Mouse (Mus musculus) adrenal gland, postnatal 36 days (tissue): ENCODE data around the gene Gnaq. TPM values are rescaled to one million over a fixed set of nuclear protein-coding genes. Genes with fewer than 3 reads are reported as not detected.
A peak's percentile ranks its signal among the peaks of the same experiment; 100 is the strongest.

ENCODE experiments used
- DNase-seq, 2 experiments: peaks; one replicate each; pipeline ENCODE4 v3.0.0; 2021; ENCODE audit warnings: mixed read lengths in 1 of 2
- total RNA-seq, 2 experiments: library from RNA; stranded (reverse); gene quantifications; 2 replicates each; pipeline ENCODE4 v1.2.3; 2021

Gene Gnaq
- total RNA-seq, 2 experiments from 2014 or later: 56.8 to 58.0 TPM

- DNase-seq: peak in 1 of 2 experiments; percentile 42
These were observed 239.0 kb downstream of the Gnaq start for GRCm38 (mm10) chr19:16371680-16372079.

DNA sequence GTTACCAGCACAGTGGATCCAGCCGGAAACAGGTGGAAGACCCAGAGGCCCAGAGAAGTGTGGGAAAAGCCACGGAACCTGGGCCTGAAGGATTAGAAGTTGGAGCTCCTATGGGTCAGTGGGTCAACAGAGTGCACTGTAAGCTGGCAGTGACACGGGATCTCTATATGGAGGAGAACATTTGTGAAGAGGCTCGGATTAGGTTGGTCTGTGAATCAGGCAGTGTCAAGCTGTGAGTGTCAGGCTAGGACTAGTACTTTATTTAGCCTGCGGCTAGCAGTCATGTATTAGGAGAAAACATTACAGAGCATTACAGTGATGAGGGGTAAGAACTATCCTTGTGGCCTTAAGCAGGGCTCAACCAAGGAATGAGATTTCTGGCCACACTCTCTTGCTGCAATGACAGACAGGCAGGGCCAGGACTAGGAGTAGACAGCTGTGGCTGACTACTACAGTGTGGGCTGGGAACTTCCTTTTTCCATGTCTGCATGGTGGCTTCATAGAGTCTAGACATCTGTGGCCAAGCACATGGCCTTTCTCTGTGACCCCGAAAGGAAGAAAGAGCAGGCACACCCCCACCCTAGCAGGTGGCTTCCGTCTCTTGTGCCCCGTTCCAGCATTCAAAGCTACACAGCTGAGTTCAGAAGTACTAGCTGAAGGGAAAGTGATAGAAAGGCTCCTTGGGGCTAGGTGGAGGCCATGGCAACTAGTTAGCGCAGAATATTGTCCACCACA, 240.3 kb downstream of the Gnaq start:
- DNase-seq: no peak

- no peak for DNase-seq
These were observed 243.2 kb downstream of the Gnaq start for GRCm38 (mm10) chr19:16375881-16376280.

- DNase-seq: no peak
These were observed 245.9 kb downstream of the Gnaq start for GRCm38 (mm10) chr19:16378565-16378964.

DNA sequence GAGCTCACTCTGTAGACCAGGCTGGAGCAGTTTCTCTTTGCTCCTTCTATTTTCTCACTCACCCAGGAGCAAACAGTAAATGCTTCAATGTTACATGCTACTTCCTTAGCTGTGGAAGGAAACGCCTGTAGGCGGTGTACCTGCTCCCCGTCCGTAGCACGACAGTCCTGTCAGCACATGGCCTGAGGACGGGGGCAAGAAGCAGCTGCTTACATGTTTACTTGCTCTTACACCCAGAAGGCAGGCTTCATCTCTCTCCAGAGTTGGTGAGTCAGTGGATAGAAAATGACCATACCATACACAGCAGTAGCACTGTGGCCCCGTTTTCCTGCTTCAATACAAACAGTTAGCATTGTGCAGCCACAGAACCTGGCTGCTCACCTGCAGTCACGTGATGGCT, 247.1 kb downstream of the Gnaq start:
- no peak for DNase-seq

DNA sequence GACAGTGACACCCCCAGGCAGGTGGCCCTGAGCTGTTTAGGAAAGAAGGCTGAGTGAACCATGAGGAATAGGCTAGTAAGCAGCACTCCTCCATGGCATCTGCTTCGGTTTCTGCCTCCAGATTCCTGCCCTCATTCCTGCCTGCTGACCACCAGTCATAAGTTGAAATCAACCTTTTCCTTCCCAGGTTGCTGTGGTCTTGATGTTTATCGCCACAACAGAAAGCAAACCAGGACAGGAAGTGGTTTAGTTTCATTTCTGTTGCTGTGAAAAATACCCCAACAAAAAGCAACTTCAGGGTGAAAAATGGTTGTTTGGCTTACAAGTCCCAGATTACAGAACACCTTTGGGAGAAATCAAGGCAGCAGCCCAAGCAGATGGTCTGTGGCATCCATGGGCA, 249.8 kb downstream of the Gnaq start:
- DNase-seq: no peak

DNA sequence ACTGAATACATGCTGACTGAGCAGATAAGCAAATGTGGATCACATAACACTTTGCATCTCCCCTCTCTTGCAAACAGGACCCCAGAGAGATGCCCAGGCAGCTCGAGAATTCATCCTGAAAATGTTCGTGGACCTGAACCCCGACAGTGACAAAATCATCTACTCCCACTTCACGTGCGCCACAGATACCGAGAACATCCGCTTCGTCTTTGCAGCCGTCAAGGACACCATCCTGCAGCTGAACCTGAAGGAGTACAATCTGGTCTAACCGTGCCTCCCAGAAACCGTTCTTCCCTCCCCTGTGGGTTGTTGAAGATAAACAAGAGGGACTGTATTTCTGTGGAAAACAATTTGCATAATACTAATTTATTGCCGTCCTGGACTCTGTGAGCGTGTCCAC, 250.5 kb downstream of the Gnaq start:
- DNase-seq: peak in 1 of 2 experiments; percentile 22

- peak; percentile 56 to 62 for DNase-seq
These were observed 251.5 kb downstream of the Gnaq start for GRCm38 (mm10) chr19:16384094-16384493.

DNA sequence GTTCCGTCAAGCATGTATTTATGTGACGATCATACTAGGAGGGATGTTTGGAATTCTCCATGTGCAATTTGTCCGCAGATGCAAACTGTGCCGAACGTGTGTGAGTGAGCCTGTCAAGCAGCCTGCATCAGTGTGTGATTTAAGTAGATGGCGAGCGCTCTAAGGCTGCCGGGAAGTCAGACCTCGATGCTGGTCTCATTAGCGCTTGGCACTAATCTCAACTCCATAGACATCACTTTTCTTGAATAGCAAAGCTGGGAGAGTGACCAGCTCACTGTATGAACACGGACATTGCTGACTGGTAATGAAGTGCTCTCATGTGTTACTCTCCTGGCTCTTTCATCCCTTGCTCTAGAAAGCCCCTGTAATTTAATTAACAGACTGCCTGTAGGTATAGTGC, 252.3 kb downstream of the Gnaq start:
- DNase-seq: no peak

DNA sequence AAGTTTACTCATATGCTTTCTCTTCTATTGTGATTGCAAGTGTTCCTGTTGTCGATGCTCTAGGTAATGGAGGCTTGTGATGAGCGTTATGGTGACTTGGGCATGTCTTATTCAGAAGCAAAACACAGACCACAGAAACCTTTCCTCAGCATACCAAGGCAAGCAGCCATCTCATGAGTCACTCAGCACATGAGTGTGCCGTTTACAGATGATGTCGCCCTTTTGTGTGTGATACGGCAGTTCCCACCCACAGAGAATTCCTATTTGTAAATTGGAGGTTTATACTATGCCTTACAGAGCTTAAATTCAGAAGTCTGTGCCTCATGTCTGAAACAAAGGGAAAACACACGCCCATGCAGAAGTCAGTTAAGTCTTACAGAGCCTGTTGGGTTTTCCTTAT, 253.9 kb downstream of the Gnaq start:
- DNase-seq: peak; percentile 56 to 57

- DNase-seq: no peak
These were observed 257.7 kb downstream of the Gnaq start for GRCm38 (mm10) chr19:16390192-16390795.

GRCm38 (mm10) chr19:16394381-16394780, 261.8 kb downstream of the Gnaq start:
- DNase-seq: peak; percentile 32 to 47

DNA sequence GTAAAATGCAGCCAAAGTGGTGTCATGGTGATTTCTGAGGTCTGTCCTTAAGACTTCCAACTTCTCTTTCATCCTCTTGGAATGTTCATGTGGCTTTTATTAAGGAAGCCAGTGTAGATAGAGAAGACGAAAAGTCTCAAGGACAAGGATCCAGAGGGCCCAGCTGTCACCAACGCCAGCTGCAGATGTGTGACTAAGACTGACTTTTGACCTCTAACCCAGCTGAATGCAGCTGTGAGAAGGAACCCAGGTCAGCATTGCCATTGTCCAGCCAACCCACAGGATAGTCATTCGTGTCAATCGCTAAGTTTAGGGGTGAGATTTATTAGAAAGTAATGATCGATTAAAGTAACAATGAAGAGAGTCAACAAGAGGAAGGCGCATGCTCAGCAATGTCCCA, 270.5 kb downstream of the Gnaq start:
- DNase-seq: no peak

- DNase-seq: no peak
These were observed 275.1 kb downstream of the Gnaq start for GRCm38 (mm10) chr19:16407727-16408126.

DNA sequence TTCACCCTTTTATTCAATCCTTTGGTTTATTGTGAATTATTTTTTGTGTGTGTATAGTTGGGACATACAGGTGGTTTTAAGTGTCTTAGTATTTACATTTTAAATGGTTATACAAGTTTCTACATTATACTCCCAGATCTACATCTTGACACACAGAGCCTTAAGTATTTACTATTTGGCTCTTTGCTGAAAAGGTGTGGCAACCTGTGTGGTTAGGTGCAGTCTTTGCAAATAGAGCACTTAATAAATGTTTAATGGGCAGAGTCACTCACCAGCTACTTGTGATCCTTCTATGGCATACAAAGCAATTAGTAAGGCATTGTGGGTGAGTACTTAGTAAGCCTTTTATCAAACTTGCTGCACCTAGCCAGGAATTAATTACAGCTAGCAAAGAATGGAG, 278.7 kb downstream of the Gnaq start:
- no peak for DNase-seq

DNA sequence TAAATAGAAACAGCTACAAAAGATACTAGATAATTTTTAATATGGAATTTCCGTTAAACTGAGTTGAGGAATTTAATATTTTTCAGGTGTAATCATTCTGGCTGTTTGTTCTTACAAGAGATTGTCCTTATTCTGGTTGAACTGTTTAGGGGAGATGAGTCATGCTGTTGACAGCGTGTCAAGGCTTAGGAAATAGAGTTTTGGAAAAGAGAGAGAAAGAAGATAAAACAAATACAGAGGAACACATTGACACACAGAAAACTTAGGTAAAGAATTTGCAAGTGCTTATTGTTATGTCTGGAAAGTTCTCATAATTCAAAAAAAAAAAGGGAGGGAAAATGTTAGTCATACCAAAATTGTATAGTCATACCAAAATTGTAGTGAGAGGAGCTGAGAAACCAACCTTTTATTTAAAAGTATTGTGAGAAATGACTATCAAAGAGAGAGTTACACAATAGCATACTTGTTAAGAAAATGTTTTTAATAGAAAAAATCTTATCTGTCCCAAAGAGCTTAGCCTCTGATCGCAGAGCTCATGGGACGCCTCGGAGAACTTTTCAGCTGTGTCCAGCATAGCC, 285.5 kb downstream of the Gnaq start:
- peak in 1 of 2 experiments; percentile 20 for DNase-seq

DNA sequence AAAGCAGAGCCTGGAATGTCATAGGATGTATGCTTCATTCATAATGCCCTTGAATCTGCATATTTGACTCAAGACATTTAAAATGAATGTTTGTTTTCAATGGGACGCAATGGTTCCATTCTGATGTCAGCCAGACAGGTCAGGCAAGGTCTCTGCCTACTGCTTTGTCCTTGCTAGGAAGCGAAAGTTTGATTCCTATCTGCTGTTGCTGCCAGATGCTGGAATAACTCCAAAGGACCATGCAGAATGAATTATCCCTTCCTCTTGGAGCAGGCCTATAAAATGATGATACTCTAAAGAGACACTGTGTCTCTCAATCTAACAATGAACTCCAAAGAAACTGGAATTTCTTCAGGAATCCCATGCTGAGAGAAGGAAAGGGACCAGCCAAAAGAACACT, 293.0 kb downstream of the Gnaq start:
- DNase-seq: peak; percentile 55 to 62

DNA sequence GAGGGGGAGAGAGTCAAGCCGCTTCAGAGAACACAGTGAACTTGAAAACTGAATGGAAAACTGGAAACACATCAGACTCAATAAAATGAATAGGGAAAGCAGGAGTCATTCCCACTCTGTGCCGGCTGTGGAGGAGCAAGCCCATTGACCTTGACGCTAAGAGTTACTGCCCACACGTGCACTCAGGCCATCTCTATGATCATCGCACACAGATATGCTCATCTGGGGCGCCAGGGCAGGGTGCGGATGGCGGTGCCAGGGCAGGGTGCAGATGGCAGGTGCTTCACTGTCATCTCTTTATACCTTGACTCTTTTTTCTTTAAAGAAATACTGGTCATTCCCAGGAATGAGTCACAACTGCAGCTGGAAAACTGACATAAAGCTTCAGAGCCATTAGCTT, 298.7 kb downstream of the Gnaq start:
- DNase-seq: peak; percentile 36 to 39

GRCm38 (mm10) chr19:16434879-16435278, 302.2 kb downstream of the Gnaq start:
- DNase-seq: peak in 1 of 2 experiments; percentile 11

DNA sequence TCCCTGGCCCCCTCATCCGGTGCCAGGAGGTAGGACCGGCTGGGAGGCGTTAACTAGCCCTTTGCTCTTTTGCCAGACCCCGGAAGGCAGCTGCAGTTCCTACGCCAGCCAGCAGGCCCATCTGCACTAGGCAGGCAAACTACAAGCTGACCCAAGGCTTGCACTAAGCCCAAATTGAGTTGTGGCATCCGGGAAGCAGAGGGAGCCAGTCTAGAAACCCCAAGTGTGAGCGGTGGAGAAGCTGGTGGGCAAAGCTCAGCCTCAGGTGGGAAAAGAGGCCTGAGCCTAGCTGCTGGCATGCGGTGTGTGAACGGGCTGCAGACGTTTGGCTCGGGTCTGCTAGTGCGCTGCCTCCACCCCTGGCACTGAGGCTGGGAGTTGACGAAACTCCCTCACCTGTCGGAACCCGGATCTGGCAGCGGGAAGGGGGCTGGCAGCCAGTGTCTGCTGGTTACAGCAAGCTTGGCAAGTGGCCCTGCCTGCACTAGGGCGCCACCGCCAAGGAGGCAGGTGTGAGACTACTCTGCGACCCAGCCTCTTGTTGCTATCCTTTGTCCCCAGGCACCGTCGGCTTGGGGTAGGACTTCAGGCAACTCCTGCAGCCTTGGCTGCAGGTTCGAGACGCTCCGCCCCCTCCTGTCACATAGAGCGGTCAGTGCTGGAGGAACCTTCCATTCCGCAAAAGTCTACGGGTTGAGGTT, 303.1 kb downstream of the Gnaq start, which contains the start of gene Gna14:
Gene Gna14 (plus strand): TSS at position 232 of the 701 bp plus-strand sequence.
- DNase-seq: peak; percentile 81 to 86

DNA sequence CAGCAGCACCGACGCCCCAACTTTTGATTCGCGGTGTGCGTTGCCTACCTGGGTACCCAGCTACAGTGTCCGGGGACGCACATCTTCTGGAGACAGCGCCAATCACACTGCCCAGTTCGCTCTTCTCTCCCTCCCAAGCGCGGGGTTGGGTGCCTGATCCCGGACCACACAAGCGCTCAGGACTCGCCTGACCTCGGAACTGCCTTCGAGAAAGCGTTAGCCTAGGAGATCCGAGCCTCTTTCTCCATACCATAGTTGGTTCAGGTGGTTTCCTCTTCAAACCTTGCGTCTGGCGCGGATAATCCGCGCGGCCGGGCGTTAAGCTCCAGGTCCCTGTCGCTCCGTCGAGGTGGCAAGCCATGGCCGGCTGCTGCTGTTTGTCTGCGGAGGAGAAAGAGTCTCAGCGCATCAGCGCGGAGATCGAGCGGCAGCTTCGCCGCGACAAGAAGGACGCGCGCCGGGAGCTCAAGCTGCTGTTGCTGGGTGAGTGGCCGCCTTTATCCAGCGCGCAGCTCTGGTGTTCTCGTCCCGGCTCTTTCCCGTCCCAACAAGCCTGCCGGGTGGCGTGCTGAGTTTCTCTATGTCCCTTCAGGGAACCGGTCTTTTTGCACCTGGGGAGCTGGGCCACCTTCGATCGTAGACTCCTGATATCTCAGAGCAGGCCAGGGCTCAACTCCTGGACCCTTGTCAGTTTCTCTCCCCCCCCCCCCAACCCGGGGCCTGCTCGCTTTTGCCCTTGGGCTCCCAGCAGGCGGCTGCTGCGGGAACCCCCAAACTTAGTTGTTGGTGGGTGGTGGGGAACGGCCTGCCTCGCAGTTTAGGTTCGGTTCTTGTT, 303.9 kb downstream of the Gnaq start:
- DNase-seq: peak; percentile 43 to 60
